Mouse (Mus musculus): Measurements from ENCODE around the gene Slc4a10. TPM values are rescaled to one million over a fixed set of nuclear protein-coding genes. Genes with fewer than 3 reads are reported as not detected.
A peak's percentile ranks its signal among the peaks of the same experiment; 100 is the strongest.
"Not testable (repeated sequence)": the region's sequence is repeated elsewhere in the genome, so short reads cannot be mapped to it uniquely, and the experiment has no call there.

The Slc4a10 gene
- polyA plus RNA-seq (2012; ENCODE audit: insufficient read depth, insufficient read length, missing spikeins), result 0.24 TPM in 1 of 2 replicates, not detected in the other

- no peak for TF ChIP-seq CTCF (IDR thresholded peaks at IDR 0.05; ENCODE audit: low read depth, low read length)
- no peak for TF ChIP-seq POLR2A (IDR thresholded peaks at IDR 0.05; ENCODE audit: borderline replicate concordance, low read depth, low read length)
- Histone ChIP-seq H3K27ac (ENCODE audit: insufficient read depth, low read depth, low read length) (no peak within 1 kb of the TSS), H3K4me1 (ENCODE audit: control insufficient read depth, insufficient read depth, low read length) (no peaks in the 10 kb centered on the region), H3K4me3 (ENCODE audit: insufficient read depth, low read length) (no peak within 1 kb of the TSS)
Measured at GRCm38 (mm10) chr2:62046421-62046845, at the start of gene Slc4a10. Gene Slc4a10 (plus strand): TSS chr2:62046462.

- not testable (repeated sequence) for H3K27ac ChIP-seq (ENCODE audit: insufficient read depth, low read depth, low read length); H3K4me1 ChIP-seq (ENCODE audit: control insufficient read depth, insufficient read depth, low read length); H3K4me3 ChIP-seq (ENCODE audit: insufficient read depth, low read length)
Measured at GRCm38 (mm10) chr2:62001251-62001650, 45.0 kb upstream of the Slc4a10 start.

- TF ChIP-seq POLR2A (IDR thresholded peaks at IDR 0.05; ENCODE audit: borderline replicate concordance, low read depth, low read length), result no peak
- TF ChIP-seq CTCF (IDR thresholded peaks at IDR 0.05; ENCODE audit: low read depth, low read length), result no peak
- Histone ChIP-seq H3K27ac (ENCODE audit: insufficient read depth, low read depth, low read length) (no peak overlapping the region), H3K4me1 (ENCODE audit: control insufficient read depth, insufficient read depth, low read length) (no peaks in the 10 kb centered on the region), H3K4me3 (ENCODE audit: insufficient read depth, low read length) (no peak overlapping the region)
Measured at GRCm38 (mm10) chr2:62018209-62018608, 28.1 kb upstream of the Slc4a10 start.

- TF ChIP-seq CTCF (IDR thresholded peaks at IDR 0.05; ENCODE audit: low read depth, low read length) (no peak), POLR2A (IDR thresholded peaks at IDR 0.05; ENCODE audit: borderline replicate concordance, low read depth, low read length) (no peak)
- H3K4me3 ChIP-seq (ENCODE audit: insufficient read depth, low read length), result no peak overlapping the region
Measured at GRCm38 (mm10) chr2:62046861-62047503, 720 bp downstream of the Slc4a10 start.

GRCm38 (mm10) chr2:62047504-62048005 is 1.3 kb downstream of the Slc4a10 start:
- Histone ChIP-seq H3K4me1 (ENCODE audit: control insufficient read depth, insufficient read depth, low read length) (no peaks in the 10 kb centered on the region), H3K27ac (ENCODE audit: insufficient read depth, low read depth, low read length) (no peak overlapping the region), H3K4me3 (ENCODE audit: insufficient read depth, low read length) (peak overlapping the region; percentile 34)
- TF ChIP-seq POLR2A (IDR thresholded peaks at IDR 0.05; ENCODE audit: borderline replicate concordance, low read depth, low read length) (no peak), CTCF (IDR thresholded peaks at IDR 0.05; ENCODE audit: low read depth, low read length) (no peak; the same call in 1 of the 2 replicates)

More at GRCm38 (mm10) chr2:62046861-62047503, 720 bp downstream of the Slc4a10 start:
- Histone ChIP-seq H3K4me1 (ENCODE audit: control insufficient read depth, insufficient read depth, low read length) (no peaks in the 10 kb centered on the region), H3K27ac (ENCODE audit: insufficient read depth, low read depth, low read length) (no peak overlapping the region)

- TF ChIP-seq POLR2A (IDR thresholded peaks at IDR 0.05; ENCODE audit: borderline replicate concordance, low read depth, low read length) (no peak), CTCF (IDR thresholded peaks at IDR 0.05; ENCODE audit: low read depth, low read length) (no peak)
Measured at GRCm38 (mm10) chr2:62048116-62048515, 1.9 kb downstream of the Slc4a10 start.

GRCm38 (mm10) chr2:62076512-62076911 is 30.2 kb downstream of the Slc4a10 start:
- no peaks in the 10 kb centered on the region for H3K4me1 ChIP-seq (ENCODE audit: control insufficient read depth, insufficient read depth, low read length)
- no peak for TF ChIP-seq POLR2A (IDR thresholded peaks at IDR 0.05; ENCODE audit: borderline replicate concordance, low read depth, low read length)
- no peak for TF ChIP-seq CTCF (IDR thresholded peaks at IDR 0.05; ENCODE audit: low read depth, low read length)

More at GRCm38 (mm10) chr2:62048116-62048515, 1.9 kb downstream of the Slc4a10 start:
- H3K4me3 ChIP-seq (ENCODE audit: insufficient read depth, low read length), result no peak overlapping the region
- no peaks in the 10 kb centered on the region for H3K4me1 ChIP-seq (ENCODE audit: control insufficient read depth, insufficient read depth, low read length)
- no peak overlapping the region for H3K27ac ChIP-seq (ENCODE audit: insufficient read depth, low read depth, low read length)

GRCm38 (mm10) chr2:62087566-62087965 is 41.3 kb downstream of the Slc4a10 start:
- TF ChIP-seq POLR2A (IDR thresholded peaks at IDR 0.05; ENCODE audit: borderline replicate concordance, low read depth, low read length) (no peak), CTCF (IDR thresholded peaks at IDR 0.05; ENCODE audit: low read depth, low read length) (no peak)
- H3K4me1 ChIP-seq (ENCODE audit: control insufficient read depth, insufficient read depth, low read length), result no peaks in the 10 kb centered on the region
- H3K27ac ChIP-seq (ENCODE audit: insufficient read depth, low read depth, low read length), result no peak overlapping the region
- H3K4me3 ChIP-seq (ENCODE audit: insufficient read depth, low read length), result no peak overlapping the region

More at GRCm38 (mm10) chr2:62076512-62076911, 30.2 kb downstream of the Slc4a10 start:
- Histone ChIP-seq H3K27ac (ENCODE audit: insufficient read depth, low read depth, low read length) (no peak overlapping the region), H3K4me3 (ENCODE audit: insufficient read depth, low read length) (no peak overlapping the region)

- Histone ChIP-seq H3K4me3 (ENCODE audit: insufficient read depth, low read length) (no peak overlapping the region), H3K27ac (ENCODE audit: insufficient read depth, low read depth, low read length) (no peak overlapping the region)
Measured at GRCm38 (mm10) chr2:62088715-62089114, 42.5 kb downstream of the Slc4a10 start.

GRCm38 (mm10) chr2:62089208-62089607 is 42.9 kb downstream of the Slc4a10 start:
- Histone ChIP-seq H3K27ac (ENCODE audit: insufficient read depth, low read depth, low read length) (no peak overlapping the region), H3K4me1 (ENCODE audit: control insufficient read depth, insufficient read depth, low read length) (no peaks in the 10 kb centered on the region), H3K4me3 (ENCODE audit: insufficient read depth, low read length) (no peak overlapping the region)
- TF ChIP-seq CTCF (IDR thresholded peaks at IDR 0.05; ENCODE audit: low read depth, low read length) (no peak), POLR2A (IDR thresholded peaks at IDR 0.05; ENCODE audit: borderline replicate concordance, low read depth, low read length) (no peak)

More at GRCm38 (mm10) chr2:62088715-62089114, 42.5 kb downstream of the Slc4a10 start:
- TF ChIP-seq CTCF (IDR thresholded peaks at IDR 0.05; ENCODE audit: low read depth, low read length) (no peak), POLR2A (IDR thresholded peaks at IDR 0.05; ENCODE audit: borderline replicate concordance, low read depth, low read length) (no peak)
- H3K4me1 ChIP-seq (ENCODE audit: control insufficient read depth, insufficient read depth, low read length), result no peaks in the 10 kb centered on the region
